Mouse (Mus musculus) heart, postnatal 0 days (tissue): Measurements from ENCODE around the gene Tpst1.

Experiments
- CTCF ChIP-seq: IDR thresholded peaks from 2 replicates; pipeline ENCODE4 v1.5.1; 2016; ENCODE audit warnings: antibody characterized with exemption, control low read depth, low read depth
- EP300 ChIP-seq: IDR thresholded peaks from 2 replicates; pipeline ENCODE4 v1.6.1; 2016; ENCODE audit warnings: antibody characterized with exemption, low read depth

DNA sequence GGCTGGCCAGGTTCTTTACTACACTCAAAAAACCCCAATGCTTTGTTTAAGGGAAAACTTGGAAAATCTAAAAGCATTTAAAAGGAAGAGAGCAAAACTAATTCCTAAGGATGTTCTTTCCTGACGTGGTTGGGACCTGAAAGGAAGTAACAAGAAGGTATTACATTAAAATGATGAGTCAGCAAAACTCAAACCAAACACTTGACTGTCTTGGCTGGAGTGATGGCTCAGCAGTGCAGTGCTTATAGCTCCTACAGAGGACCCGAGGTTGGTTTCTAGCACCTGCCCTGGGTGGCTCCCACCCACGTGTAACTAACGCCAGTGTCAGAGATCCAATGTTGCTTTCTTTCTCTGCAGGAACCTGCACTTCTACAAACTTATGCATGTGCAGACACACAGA, 31.9 kb upstream of the Tpst1 start:
- TF ChIP-seq CTCF (no peak), EP300 (no peak)
